Mouse (Mus musculus): ENCODE results near the gene Rnf224. TPM values are rescaled to one million over a fixed set of nuclear protein-coding genes. Genes with fewer than 3 reads are reported as not detected.
"Not testable (repeated sequence)": the region's sequence is repeated elsewhere in the genome, so short reads cannot be mapped to it uniquely, and the experiment has no call there.

Rnf224 gene
- total and polyA plus RNA-seq, 2 experiments from 2014 or later: not detected

- peak overlapping the region; percentile 89 for H3K4me3 ChIP-seq (ENCODE audit: low read length)
- TF ChIP-seq CTCF (IDR thresholded peaks at IDR 0.05; ENCODE audit: low read depth): peak; percentile 44
- not testable (repeated sequence) for H3K36me3 ChIP-seq (ENCODE audit: insufficient read depth, low read length); DNase-seq (ENCODE audit: low spot score); H3K27me3 ChIP-seq (ENCODE audit: insufficient read depth, low read length); H3K9me3 ChIP-seq (ENCODE audit: low read length); H3K27ac ChIP-seq; ATAC-seq
- peaks cover 13% of the 10 kb centered on the region for H3K4me1 ChIP-seq (ENCODE audit: insufficient read depth, low read length)
- H3K4me2 ChIP-seq (ENCODE audit: low read depth, low read length): peak overlapping the region; percentile 76
- WGBS: 57% methylated on average over 11 of the region's 12 CpGs
- peak overlapping the region; percentile 79 for H3K9ac ChIP-seq (replicated peaks; ENCODE audit: low read length)
These were observed 20.0 kb upstream of the Rnf224 start for GRCm38 (mm10) chr2:25256443-25257109.

- ATAC-seq: peak; percentile 91
- Histone ChIP-seq H3K9me3 (ENCODE audit: low read length) (no peaks in the 10 kb centered on the region), H3K9ac (replicated peaks; ENCODE audit: low read length) (peak within 1 kb of the TSS; percentile 79), H3K4me2 (ENCODE audit: low read depth, low read length) (peak within 1 kb of the TSS; percentile 76), H3K4me3 (ENCODE audit: low read length) (peak within 1 kb of the TSS; percentile 89), H3K27me3 (ENCODE audit: insufficient read depth, low read length) (no peaks in the 10 kb centered on the region), H3K27ac (peak within 1 kb of the TSS; percentile 84), H3K4me1 (ENCODE audit: insufficient read depth, low read length) (peaks cover 13% of the 10 kb centered on the region), H3K36me3 (ENCODE audit: insufficient read depth, low read length) (peaks cover 10% of the 10 kb centered on the region; the same call in 1 of the 2 replicates)
- 0% methylated on average over 39 of the region's 39 CpGs for WGBS
- DNase-seq (ENCODE audit: low spot score): peak; percentile 94
- no peak for TF ChIP-seq CTCF (IDR thresholded peaks at IDR 0.05; ENCODE audit: low read depth)
These were observed 18.7 kb upstream of the Rnf224 start, which contains the start of gene Tmem203 for GRCm38 (mm10) chr2:25255284-25255779. Gene Tmem203, plus strand, starts transcription at chr2:25255439.

- H3K4me2 ChIP-seq (ENCODE audit: low read depth, low read length): no peak overlapping the region
- WGBS: 85% methylated on average over 1 of the region's 1 CpGs
- peaks cover 10% of the 10 kb centered on the region; the same call in 1 of the 2 replicates for H3K36me3 ChIP-seq (ENCODE audit: insufficient read depth, low read length)
- DNase-seq (ENCODE audit: low spot score): no peak
- ATAC-seq: no peak
- no peak overlapping the region for H3K4me3 ChIP-seq (ENCODE audit: low read length)
- no peak overlapping the region for H3K27ac ChIP-seq
- H3K27me3 ChIP-seq (ENCODE audit: insufficient read depth, low read length): no peaks in the 10 kb centered on the region
- TF ChIP-seq CTCF (IDR thresholded peaks at IDR 0.05; ENCODE audit: low read depth): peak; percentile 54
- no peaks in the 10 kb centered on the region for H3K9me3 ChIP-seq (ENCODE audit: low read length)
- H3K9ac ChIP-seq (replicated peaks; ENCODE audit: low read length): no peak overlapping the region
- peaks cover 13% of the 10 kb centered on the region for H3K4me1 ChIP-seq (ENCODE audit: insufficient read depth, low read length)
These were observed 15.7 kb upstream of the Rnf224 start for GRCm38 (mm10) chr2:25252331-25252730.

- no peak within 1 kb of the TSS for H3K27ac ChIP-seq
- no peak within 1 kb of the TSS for H3K4me3 ChIP-seq (ENCODE audit: low read length)
- H3K4me2 ChIP-seq (ENCODE audit: low read depth, low read length): no peak within 1 kb of the TSS
- H3K9me3 ChIP-seq (ENCODE audit: low read length): no peaks in the 10 kb centered on the region
- no peak for DNase-seq (ENCODE audit: low spot score)
- H3K27me3 ChIP-seq (ENCODE audit: insufficient read depth, low read length): no peaks in the 10 kb centered on the region
- H3K4me1 ChIP-seq (ENCODE audit: insufficient read depth, low read length): peaks cover 7% of the 10 kb centered on the region
- no peak for TF ChIP-seq CTCF (IDR thresholded peaks at IDR 0.05; ENCODE audit: low read depth)
- H3K36me3 ChIP-seq (ENCODE audit: insufficient read depth, low read length): peaks cover 13% of the 10 kb centered on the region; the same call in 1 of the 2 replicates
- 92% methylated on average over 10 of the region's 10 CpGs for WGBS
- H3K9ac ChIP-seq (replicated peaks; ENCODE audit: low read length): no peak within 1 kb of the TSS
- no peak for ATAC-seq
These were observed 9.8 kb upstream of the Rnf224 start, which contains the start of gene AL732309.1 for GRCm38 (mm10) chr2:25246183-25247072. Gene AL732309.1, minus strand, starts transcription at chr2:25246863.

GRCm38 (mm10) chr2:25244144-25244543 lies 7.6 kb upstream of the Rnf224 start:
- 91% methylated on average over 4 of the region's 4 CpGs for WGBS
- peaks cover 5% of the 10 kb centered on the region; the same call in 1 of the 2 replicates for H3K36me3 ChIP-seq (ENCODE audit: insufficient read depth, low read length)
- ATAC-seq: no peak
- peaks cover 12% of the 10 kb centered on the region for H3K4me1 ChIP-seq (ENCODE audit: insufficient read depth, low read length)
- H3K9me3 ChIP-seq (ENCODE audit: low read length): no peaks in the 10 kb centered on the region
- H3K27ac ChIP-seq: no peak overlapping the region
- no peak overlapping the region for H3K9ac ChIP-seq (replicated peaks; ENCODE audit: low read length)
- no peaks in the 10 kb centered on the region for H3K27me3 ChIP-seq (ENCODE audit: insufficient read depth, low read length)
- no peak overlapping the region for H3K4me3 ChIP-seq (ENCODE audit: low read length)
- no peak for DNase-seq (ENCODE audit: low spot score)
- no peak for TF ChIP-seq CTCF (IDR thresholded peaks at IDR 0.05; ENCODE audit: low read depth)
- no peak overlapping the region for H3K4me2 ChIP-seq (ENCODE audit: low read depth, low read length)

- no peaks in the 10 kb centered on the region for H3K9me3 ChIP-seq (ENCODE audit: low read length)
- ATAC-seq: no peak
- WGBS: 78% methylated on average over 8 of the region's 8 CpGs
These were observed 6.8 kb upstream of the Rnf224 start for GRCm38 (mm10) chr2:25243342-25243741.

More at GRCm38 (mm10) chr2:25243342-25243741, 6.8 kb upstream of the Rnf224 start:
- TF ChIP-seq CTCF (IDR thresholded peaks at IDR 0.05; ENCODE audit: low read depth): no peak
- peak overlapping the region; percentile 56 for H3K4me3 ChIP-seq (ENCODE audit: low read length)
- peaks cover 5% of the 10 kb centered on the region; the same call in 1 of the 2 replicates for H3K36me3 ChIP-seq (ENCODE audit: insufficient read depth, low read length)
- H3K4me2 ChIP-seq (ENCODE audit: low read depth, low read length): peak overlapping the region; percentile 88
- H3K9ac ChIP-seq (replicated peaks; ENCODE audit: low read length): peak overlapping the region; percentile 73; the same call in 1 of the 2 replicates
- peaks cover 12% of the 10 kb centered on the region for H3K4me1 ChIP-seq (ENCODE audit: insufficient read depth, low read length)
- no peak overlapping the region for H3K27ac ChIP-seq
- no peaks in the 10 kb centered on the region for H3K27me3 ChIP-seq (ENCODE audit: insufficient read depth, low read length)
- DNase-seq (ENCODE audit: low spot score): no peak
